Mouse (Mus musculus) layer of hippocampus, postnatal 14 days (tissue): ENCODE results near the gene Rbm5. TPM values are rescaled to one million over a fixed set of nuclear protein-coding genes. Genes with fewer than 3 reads are reported as not detected.

Source experiments
- DNase-seq, 2 experiments: peaks; one replicate each; pipeline ENCODE4 v3.0.0; 2021 to 2022; ENCODE audit warnings: low spot score in 2 of 2, mixed read lengths in 1 of 2
- long read RNA-seq, 2 experiments: library from polyadenylated mRNA; stranded (forward); transcript quantifications; one replicate each; pipeline ENCODE4 v2.0.0; 2021
- total RNA-seq, 2 experiments: library from RNA; stranded (reverse); gene quantifications; 2 replicates each; pipeline ENCODE4 v1.2.3; 2021

Gene Rbm5
- total RNA-seq, result 100 to 1,000 TPM; 157 to 160 TPM
- long read RNA-seq, experiment 1, full-length matches to known transcripts, result 31 of 52 reads
- long read RNA-seq, experiment 1, partial matches to known transcripts, result 13 of 52 reads
- long read RNA-seq, experiment 1, other reads (novel, unspliced or antisense), result 8 of 52 reads
- long read RNA-seq, experiment 2, full-length matches to known transcripts, result 56 of 84 reads
- long read RNA-seq, experiment 2, partial matches to known transcripts, result 16 of 84 reads
- long read RNA-seq, experiment 2, other reads (novel, unspliced or antisense), result 12 of 84 reads

DNA sequence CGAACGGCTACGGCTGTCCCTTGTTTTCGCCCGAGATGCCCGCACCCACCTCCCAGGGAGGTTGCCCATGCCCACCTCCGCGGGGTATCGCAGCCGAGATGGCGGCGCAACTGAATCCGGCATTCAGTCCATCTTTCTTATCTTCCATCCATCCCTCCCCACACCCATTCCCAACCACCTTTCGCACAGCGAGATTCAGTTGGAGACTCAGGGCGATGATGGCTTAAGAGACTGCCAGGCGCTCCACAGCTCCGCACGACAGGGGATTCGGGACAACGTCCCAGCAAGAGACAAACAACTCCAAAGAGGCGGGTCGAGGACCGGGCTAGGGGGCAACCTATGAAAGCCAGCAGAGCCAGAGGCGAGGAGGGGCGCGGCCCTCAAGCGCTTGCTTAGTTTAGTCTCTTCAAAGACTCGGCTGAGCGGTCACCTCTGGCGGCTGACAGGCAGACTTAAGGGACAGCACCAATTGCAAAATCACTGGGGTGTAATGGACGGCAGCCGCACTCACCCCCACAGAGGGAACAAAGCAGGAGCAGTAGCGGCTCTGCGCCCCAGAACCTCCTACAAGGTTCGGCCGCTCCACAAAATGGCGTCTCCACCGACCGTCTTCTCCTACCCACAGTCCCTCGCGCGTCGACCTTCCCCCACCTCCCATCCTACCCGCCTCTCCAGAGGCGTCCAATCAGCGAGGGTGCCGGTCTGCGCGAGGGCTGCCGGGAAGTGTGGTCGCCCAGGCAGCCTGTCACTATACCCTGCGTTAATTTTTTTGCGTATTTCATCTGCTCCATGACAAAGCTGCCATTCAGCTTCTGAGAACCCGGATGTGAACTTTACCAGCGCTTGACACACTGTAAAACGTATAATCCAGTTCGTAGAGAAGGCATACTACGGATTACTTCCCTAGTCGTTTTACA is at the start of gene Rbm5:
Gene Rbm5, minus strand, starts transcription at position 623 of the 917 bp plus-strand sequence.
- peak; percentile 91 to 96 for DNase-seq

DNA sequence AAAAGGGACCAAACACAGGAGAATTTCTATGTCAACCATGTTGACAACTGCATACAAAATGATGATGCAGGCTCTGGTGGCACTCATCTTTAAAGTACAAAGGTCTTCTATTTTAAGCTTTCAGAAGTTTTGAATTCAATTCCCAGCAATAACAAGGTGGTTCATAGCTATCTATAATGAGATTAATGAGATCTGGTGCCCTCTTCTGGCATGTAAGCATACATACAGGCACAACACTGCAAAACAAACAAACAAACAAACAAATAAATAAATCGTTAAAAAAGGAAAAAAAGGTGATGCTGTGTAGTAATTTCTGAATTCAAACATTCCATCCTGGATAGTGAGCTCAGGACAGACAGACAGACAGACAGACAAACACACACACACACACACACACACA is 41.3 kb upstream of the Rbm5 start:
- DNase-seq, result no peak

DNA sequence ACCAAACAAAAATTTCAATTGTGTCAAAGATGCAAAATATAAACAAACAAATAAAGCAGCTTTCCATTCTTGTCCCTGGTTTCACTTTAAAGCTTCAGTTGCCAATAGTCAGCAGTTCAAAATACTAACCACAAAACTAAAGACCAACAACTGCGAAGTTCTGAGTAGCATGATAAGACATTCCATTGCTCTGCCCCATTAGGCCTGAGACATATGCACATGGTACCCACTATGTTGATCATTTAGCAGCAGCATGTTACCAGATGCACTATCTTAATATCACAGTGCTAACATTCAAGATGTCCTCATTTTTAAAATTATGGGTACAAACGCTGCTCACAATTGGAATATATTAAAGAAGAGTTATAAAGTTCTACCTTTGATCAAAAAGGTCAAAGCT is 40.2 kb upstream of the Rbm5 start:
- no peak for DNase-seq

DNA sequence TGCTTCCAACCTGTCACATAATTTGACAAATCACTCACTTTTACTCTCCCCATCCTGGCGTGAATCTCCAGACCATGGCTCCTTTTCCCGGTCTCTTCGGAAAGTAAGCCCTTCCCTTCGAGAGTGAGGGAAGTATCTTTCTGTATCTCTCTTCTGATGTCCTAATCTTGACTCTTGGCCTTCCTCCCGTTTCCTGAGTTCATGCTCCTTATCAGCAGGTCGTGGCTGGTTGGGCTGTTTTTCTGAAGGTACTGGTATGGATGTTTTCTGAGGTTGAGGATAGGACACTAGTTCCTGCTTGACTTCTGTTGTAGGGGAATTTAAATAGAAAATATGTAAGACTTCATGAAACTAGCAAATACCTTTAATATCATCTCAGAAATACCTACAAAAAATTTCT is 20.9 kb upstream of the Rbm5 start:
- DNase-seq, result no peak

DNA sequence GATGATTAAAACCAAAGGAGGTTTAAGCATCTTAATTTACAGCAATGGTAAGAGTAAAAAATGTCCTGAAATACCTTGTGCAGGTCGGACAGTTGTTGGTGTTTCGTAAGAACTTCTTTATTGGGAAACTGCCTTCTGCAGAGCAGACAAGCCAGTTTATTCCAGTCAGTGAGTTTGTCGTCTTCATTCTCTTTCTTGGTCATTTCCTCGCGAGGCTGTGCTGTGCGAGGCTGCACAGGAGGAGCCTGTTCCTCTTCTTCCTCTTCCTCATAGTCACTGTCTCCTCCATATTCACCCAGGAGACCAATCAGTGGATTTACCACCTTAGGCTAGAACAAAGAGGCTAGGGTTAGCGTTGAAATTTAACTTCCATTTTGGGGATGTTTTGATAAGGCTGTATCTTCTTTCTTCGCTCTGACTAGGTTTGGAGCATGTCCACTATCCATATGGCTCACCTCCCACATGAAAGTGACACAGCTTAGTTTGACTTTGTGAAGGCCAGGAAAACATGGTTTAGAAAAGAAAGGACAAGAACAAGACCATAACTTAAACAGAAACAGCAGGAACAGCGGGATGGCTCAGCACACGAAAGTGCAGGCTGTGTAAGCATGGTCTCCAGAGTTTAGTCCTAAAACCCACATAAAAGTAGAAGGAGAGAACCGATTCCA is 11.9 kb upstream of the Rbm5 start:
- DNase-seq, result no peak

DNA sequence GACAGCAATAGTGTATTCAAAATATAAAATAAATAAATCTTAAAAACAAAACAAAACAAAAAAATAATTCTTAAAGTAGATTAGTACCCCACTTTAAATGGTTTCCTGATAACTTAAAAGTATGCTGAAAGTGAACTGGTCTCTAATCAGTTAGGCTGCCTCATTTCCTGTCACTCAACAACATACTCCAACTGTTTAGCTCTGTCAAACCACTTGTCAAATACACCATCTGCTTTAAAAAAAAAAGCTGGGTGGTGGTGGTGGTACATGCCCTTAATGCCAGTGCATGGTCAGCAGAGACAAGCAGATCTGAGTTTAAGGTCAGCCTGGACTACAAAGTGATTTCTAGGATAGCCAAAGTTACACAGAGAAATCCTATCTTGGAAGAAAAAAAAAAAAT is 6.0 kb upstream of the Rbm5 start:
- no peak for DNase-seq

DNA sequence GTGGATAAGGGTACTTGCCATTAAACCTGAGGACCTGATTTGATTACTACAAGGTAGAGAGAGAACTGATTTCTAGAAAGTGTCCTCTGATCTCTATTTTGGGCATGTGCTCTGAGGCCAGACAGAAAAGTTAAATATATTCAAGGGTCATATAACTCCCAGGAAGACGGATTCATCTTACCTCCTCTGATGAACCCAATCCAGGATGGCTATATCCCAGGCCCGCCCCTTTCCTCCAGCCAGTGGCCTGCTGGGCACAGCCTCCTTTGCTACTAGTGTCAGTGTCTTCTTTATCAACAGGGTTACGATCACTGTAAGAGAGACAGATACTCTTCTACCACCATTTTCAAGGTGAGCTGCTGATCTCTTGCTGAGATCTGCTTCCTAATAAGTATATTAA is 3.6 kb upstream of the Rbm5 start:
- DNase-seq, result no peak

DNA sequence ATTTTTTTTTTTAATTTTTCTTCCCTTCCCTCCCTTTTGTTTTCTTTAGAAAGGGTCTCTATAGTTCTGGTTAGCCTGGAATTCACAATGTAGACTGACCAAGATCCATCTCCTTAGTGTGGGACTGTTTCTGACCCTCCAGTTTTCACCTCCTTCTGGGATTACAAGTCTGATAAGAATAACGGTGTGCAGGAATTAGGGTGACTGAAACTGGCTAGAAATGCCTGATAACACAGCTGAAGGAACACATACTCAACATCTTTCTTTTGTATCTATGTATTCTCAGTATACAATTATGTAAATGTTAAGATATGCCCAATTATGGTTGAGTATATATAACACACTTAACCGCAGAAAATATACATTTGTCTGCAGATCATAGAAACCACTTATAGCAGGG is 986 bp upstream of the Rbm5 start:
- no peak for DNase-seq

DNA sequence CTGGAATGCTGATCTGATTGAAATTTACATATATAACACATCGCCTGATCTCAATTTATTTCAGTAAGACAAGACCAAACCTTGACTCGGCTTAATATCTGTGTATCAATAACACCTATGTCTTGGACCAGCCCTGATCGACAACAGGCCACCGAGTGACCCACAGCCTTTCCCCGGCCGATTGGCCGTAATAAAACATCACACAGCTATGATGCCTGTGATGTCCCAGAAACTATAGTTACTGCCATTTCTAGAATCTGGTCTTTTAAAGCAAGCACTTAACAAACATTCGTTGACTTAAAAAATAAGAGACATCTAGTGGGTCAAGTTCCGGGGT is 791 bp downstream of the Rbm5 start:
- DNase-seq, result no peak

DNA sequence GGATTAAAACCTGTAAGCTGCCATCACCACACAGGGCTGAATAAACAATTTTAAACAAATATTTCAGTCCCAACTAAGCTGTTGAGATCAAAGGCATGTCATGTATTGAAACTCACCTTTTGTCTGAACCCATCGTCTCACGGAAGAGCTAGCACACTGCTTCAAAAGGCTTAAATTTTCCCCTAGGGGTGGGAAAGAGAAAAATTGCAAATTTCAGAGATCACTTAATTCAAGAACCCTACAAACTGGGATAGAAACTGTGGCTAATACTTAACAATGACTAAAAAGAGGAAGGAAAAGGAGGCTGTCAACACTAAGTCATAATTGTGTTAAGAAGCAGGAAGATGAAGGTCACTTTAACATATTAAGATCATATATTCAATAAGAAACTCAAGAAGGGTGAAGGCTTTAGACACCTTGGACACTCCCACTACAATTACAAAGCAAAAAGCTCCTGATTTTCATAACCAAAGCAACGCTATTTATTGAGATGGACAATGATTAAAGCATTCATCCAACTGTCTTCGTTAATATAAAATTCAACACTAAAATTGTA is 1.3 kb downstream of the Rbm5 start:
- DNase-seq, result no peak

DNA sequence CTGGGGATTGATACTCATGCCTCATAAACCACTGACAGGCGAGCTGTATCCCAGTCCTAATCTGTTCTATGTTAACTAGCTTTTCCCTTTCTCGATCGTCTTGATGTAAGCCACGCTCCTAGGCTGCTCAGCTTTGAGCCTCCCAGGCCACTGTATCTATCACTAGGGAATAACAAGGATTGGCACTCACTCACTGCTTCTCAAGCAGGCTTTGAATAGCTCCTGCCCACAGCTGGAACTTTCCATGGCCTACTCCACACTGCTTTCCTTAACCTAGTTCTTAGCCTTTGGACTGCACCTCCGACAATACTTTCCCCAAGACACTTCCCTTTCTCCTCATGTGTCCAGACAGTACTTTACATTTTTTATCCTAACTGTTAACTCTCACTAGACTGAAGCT is 1.9 kb downstream of the Rbm5 start:
- DNase-seq, result no peak

DNA sequence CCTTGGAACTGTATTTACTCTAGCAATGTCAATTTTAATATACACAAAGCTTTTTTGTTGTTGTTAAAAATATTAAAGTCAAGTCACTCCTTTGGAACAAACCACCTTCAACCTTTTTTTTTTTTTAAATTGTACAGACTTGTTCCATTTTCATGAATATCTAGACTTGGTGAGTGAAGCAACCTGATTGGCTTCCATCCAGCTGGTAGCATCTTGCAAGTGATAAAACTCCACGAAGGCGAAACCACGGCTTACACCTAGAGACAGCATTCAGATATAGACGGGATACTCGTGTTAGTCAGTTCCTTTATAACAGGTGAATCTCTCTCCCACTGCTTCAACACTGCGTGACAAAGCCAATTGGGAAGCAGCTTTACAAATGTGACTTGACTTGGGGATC is 11.2 kb downstream of the Rbm5 start:
- no peak for DNase-seq

DNA sequence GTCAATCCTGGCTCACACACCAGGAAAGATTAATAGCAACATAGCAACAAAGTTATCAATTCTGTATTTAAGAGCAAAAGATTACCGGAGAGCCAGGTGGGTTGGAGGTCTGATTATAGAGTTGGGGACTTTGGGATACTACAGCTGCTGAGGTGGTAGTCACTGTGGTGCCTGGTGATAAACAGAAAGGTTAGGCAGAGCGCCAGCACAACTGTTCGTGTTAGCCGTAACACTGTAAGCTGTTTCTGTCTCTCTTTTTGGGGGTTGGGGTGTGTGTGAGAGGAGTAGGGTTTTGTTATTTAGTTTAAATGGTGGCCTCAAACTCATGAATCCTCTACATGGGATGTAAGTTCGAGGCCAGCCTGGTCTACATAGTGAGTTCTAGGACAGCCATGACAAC is 20.4 kb downstream of the Rbm5 start:
- no peak for DNase-seq

DNA sequence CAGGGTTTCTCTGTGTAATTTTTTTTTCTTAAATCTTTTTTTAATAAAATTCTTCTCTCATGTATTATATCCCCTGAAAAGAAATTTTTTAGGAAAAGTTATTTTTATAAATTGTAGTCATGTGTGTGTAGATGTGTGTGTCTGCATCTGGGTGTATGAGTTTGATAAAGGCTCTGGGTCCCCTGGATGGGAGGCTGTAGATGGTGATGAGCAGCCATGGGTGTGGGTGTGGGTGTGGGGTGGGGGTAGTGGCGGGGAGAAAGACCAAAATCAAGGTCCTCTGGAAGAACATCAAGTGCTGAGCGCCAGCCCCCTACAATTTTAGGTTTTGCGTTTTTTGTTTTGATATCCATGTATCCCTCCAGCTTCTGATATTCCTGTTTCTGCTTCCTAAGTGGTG is 22.7 kb downstream of the Rbm5 start:
- DNase-seq, result no peak

DNA sequence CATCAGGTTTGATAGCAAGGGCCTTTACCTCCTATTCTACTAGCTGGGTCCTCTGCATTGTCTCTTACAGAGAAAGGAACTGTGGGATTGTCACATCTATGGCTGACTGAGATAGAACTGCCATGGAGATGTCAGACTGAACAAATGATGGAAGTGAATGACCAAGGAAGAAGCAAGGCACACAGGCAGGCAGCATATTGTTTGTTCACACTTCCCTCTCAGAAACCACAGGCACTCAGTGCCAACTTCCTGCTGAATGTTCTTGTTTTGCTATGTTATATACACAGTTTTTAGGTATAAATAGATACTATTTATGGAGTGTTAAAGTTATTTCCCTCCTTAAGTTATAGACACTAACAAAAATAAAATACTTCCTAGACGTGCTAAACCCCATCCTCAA is 23.5 kb downstream of the Rbm5 start:
- no peak for DNase-seq

DNA sequence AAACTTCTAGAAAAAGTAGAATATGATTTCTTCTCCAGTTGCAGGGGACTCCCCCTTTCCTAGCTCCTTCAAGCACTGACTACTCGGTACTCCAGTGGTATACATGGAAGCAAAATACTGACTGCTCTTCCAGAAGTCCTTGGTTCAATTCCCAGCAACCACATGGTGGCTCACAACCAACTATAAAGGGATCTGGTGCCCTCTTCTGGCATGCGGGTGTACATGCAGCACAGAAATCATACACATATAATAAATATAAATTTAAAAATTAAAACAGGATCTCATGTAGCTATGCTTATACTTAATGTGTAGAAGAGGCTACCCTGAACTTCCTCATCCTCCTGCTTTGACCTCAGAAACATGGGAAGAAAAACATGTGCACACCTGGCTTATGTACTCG is 24.1 kb downstream of the Rbm5 start:
- no peak for DNase-seq

DNA sequence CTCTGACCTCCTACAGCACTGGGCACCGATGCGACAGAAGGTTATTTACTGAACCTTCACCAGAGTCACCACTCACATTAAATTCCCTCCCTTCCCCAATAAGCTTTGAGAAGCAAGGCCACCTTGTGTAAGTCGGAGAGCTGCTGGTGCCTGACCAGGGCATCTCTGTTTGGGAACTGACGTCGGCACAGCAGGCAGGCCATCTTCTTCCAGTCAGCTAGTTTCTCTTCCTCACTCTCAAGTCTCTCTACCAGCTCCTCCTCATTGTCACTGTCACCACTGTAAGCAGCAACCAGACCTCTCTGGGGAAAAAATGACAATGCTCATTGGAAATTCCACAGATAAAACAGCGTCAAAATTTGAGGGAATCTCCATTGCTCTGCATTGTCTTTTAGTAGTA is 26.7 kb downstream of the Rbm5 start:
- DNase-seq, result no peak

DNA sequence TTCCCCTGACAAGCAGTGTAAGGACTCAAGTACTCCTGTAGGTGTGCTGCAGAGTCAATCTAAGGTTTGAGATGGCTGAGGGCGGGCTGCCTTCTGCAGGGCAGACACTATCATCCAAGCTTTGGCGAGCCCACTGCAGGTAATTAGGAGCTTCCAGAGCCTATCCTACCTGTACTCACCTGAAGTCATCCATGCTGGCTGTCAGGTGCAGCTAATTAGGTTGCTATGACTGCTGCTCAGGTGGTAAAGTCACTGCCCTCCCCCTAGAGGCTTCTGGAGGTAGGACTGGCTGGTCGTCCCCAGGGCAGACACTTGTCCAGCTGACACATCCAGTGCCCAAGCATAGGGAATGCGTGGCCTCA is 32.0 kb downstream of the Rbm5 start:
- peak; percentile 28 to 33 for DNase-seq

DNA sequence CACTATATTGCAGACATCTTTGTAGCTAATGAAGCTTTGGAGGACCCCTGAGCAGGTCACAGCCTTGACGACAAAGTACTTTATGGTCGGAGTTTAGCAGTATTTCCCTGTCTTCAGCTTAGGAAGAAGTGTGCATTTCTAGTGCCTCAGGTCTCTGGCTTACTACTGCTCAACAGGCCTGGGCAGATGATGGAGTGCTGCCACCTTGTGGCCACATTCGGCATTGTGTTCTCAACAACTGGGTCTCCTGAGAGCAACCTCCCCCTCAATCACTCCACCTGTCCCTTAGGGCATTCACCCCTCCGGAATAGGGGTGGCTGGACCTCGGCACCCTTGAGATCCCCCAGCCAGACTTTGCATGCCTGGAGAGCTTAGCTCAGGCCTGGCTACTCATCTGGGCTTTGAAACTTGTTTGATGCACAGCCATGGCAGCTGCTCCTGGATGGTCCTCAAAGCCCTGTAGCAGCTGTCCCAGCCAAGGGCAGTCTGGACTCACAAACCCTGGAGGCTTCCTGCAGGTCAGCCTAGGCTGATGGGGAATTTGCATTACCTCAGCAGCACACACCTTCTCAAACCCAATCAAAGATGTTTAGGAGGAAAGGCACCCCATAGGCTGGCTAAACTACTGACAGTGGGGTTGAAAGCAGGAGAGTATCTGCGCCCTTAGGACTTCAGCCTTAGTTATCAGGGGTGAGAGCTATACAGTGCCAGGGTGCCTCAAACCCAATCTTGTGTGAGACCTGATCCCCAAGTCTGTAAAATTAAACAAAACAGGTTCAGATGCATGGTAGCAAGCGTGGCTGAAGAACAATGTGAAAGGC is 32.6 kb downstream of the Rbm5 start:
- peak; percentile 87 to 91 for DNase-seq

DNA sequence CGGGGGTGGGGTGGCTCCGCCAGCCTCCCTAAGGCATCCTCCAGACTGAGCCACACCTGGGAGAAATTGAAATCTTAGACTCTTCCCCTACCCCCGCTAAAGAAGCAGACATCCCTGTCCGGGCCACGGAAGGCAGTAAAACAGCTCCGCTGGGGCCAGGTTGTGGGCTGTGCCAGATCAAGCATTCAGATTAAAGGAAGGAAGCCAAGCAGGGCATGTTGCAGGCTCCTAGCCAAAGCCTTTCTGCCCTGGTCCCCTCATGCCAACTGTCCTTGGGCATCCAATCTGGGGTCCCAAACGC is 34.7 kb downstream of the Rbm5 start:
- DNase-seq, result no peak
